Mouse (Mus musculus) brain, embryonic 18.5 days (tissue): Measurements from ENCODE around the gene Chst8.

Experiments used
- DNase-seq: peaks from one replicate; pipeline ENCODE4 v3.0.0-alpha.2; 2012; ENCODE audit warnings: low read depth, low spot score

Gene Chst8

GRCm38 (mm10) chr7:34812531-34813111, at the start of gene Chst8:
Chst8 (minus strand) TSS chr7:34812711.
- DNase-seq = no peak

- no peak for DNase-seq
These were observed 45.8 kb upstream of the Chst8 start for GRCm38 (mm10) chr7:34858291-34858690.

GRCm38 (mm10) chr7:34854781-34855352, 42.4 kb upstream of the Chst8 start:
- DNase-seq = no peak

GRCm38 (mm10) chr7:34853393-34853792, 40.9 kb upstream of the Chst8 start:
- DNase-seq = no peak

- no peak for DNase-seq
These were observed 37.1 kb upstream of the Chst8 start for GRCm38 (mm10) chr7:34849660-34850059.

- no peak for DNase-seq
These were observed 36.3 kb upstream of the Chst8 start for GRCm38 (mm10) chr7:34848811-34849210.

- DNase-seq = no peak
These were observed 35.4 kb upstream of the Chst8 start for GRCm38 (mm10) chr7:34847900-34848299.

- DNase-seq = no peak
These were observed 34.9 kb upstream of the Chst8 start for GRCm38 (mm10) chr7:34847410-34847809.

GRCm38 (mm10) chr7:34838749-34839148, 26.2 kb upstream of the Chst8 start:
- DNase-seq = no peak

GRCm38 (mm10) chr7:34838231-34838630, 25.7 kb upstream of the Chst8 start:
- no peak for DNase-seq

- no peak for DNase-seq
These were observed 13.9 kb upstream of the Chst8 start for GRCm38 (mm10) chr7:34826255-34826909.

- no peak for DNase-seq
These were observed 9.1 kb upstream of the Chst8 start for GRCm38 (mm10) chr7:34821587-34821986.

- DNase-seq = no peak
These were observed 8.0 kb upstream of the Chst8 start for GRCm38 (mm10) chr7:34820554-34820953.

GRCm38 (mm10) chr7:34819796-34820195, 7.3 kb upstream of the Chst8 start:
- DNase-seq = no peak

- no peak for DNase-seq
These were observed 6.1 kb upstream of the Chst8 start for GRCm38 (mm10) chr7:34818660-34819059.

- no peak for DNase-seq
These were observed 4.5 kb upstream of the Chst8 start for GRCm38 (mm10) chr7:34816981-34817380.

- no peak for DNase-seq
These were observed 2.3 kb upstream of the Chst8 start for GRCm38 (mm10) chr7:34814801-34815200.

- DNase-seq = no peak
These were observed 682 bp downstream of the Chst8 start for GRCm38 (mm10) chr7:34811531-34812526.

GRCm38 (mm10) chr7:34811060-34811459, 1.5 kb downstream of the Chst8 start:
- DNase-seq = no peak

GRCm38 (mm10) chr7:34806307-34806706, 6.2 kb downstream of the Chst8 start:
- no peak for DNase-seq

GRCm38 (mm10) chr7:34805691-34806205, 6.8 kb downstream of the Chst8 start:
- no peak for DNase-seq

GRCm38 (mm10) chr7:34805042-34805441, 7.5 kb downstream of the Chst8 start:
- no peak for DNase-seq
